Mouse (Mus musculus) liver, embryonic 14.5 days (tissue): ENCODE measurements at regions not wholly inside any gene's neighbourhood (a gene's known extent, or its start where the extent isn't known, plus 50 kb on each side); places are given as distances from the start of the nearest gene placed in this dataset.
"Not testable (repeated sequence)": the region's sequence is repeated elsewhere in the genome, so short reads cannot be mapped to it uniquely, and the experiment has no call there.

Source experiments
- ATAC-seq: fragments of 200-750 bp; cut with Nextera tagmentation; 2 replicates; pipeline ENCODE4 v1.8.0; 2017; ENCODE audit warnings: moderate number of reproducible peaks, mild to moderate bottlenecking, moderate library complexity; ENCODE audit not compliant: insufficient read depth
- DNase-seq, 3 experiments: peaks; one replicate each; pipeline ENCODE4 v3.0.0-alpha.2; 2012 to 2013; ENCODE audit warnings: low read depth in 3 of 3, low spot score in 3 of 3
- H3K27ac ChIP-seq: fragments of 300-500 bp; sonication (generic); 2 replicates; pipeline ENCODE4 v1.5.1; 2014; ENCODE audit warnings: moderate library complexity, mild to moderate bottlenecking, control low read depth, inconsistent platforms
- H3K27me3 ChIP-seq: fragments of 300-500 bp; sonication (generic); 2 replicates; pipeline ENCODE4 v1.6.1; 2014; ENCODE audit warnings: mild to moderate bottlenecking, low read length, moderate library complexity; ENCODE audit not compliant: control insufficient read depth, insufficient read depth
- H3K36me3 ChIP-seq: fragments of 300-500 bp; sonication (generic); replicated peaks from 2 replicates; pipeline ENCODE4 v1.6.1; 2014; ENCODE audit warnings: low read depth; ENCODE audit not compliant: control insufficient read depth, insufficient read depth
- H3K4me1 ChIP-seq, 2 experiments: fragments of 200-500 bp in 1 of 2; fragments of 300-500 bp in 1 of 2; sonication (generic) in 1 of 2; replicated peaks; 2 replicates each; pipeline ENCODE4 v1.6.1; 2012 to 2014; ENCODE audit warnings: antibody characterized with exemption in 1 of 2, inconsistent platforms in 1 of 2, low read length in 1 of 2; ENCODE audit not compliant: control insufficient read depth in 2 of 2, insufficient read depth in 2 of 2
- H3K4me2 ChIP-seq: fragments of 300-500 bp; sonication (generic); 2 replicates; pipeline ENCODE4 v1.6.1; 2014; ENCODE audit warnings: low read depth, mild to moderate bottlenecking, control low read depth, moderate library complexity
- H3K4me3 ChIP-seq, 2 experiments: fragments of 200-500 bp in 1 of 2; fragments of 300-500 bp in 1 of 2; sonication (generic) in 1 of 2; 2 replicates each; pipeline ENCODE4 v1.5.1; 2012 to 2014; ENCODE audit warnings: low read depth in 2 of 2, low read length in 2 of 2, mild to moderate bottlenecking in 2 of 2, control low read depth in 1 of 2, inconsistent platforms in 1 of 2, moderate library complexity in 1 of 2; ENCODE audit not compliant: insufficient read depth in 1 of 2
- H3K9ac ChIP-seq: fragments of 300-500 bp; sonication (generic); replicated peaks from 2 replicates; pipeline ENCODE4 v1.6.1; 2014; ENCODE audit warnings: mild to moderate bottlenecking, control low read depth, moderate library complexity
- H3K9me3 ChIP-seq: fragments of 300-500 bp; sonication (generic); 2 replicates; pipeline ENCODE4 v1.6.1; 2016; ENCODE audit warnings: low read length, mixed read lengths; ENCODE audit not compliant: control insufficient read depth
- CTCF ChIP-seq: IDR thresholded peaks from 2 replicates; pipeline ENCODE4 v1.5.1; 2016; ENCODE audit warnings: antibody characterized with exemption, low read depth, control low read depth
- EP300 ChIP-seq: IDR thresholded peaks from 2 replicates; pipeline ENCODE4 v1.6.1; 2016; ENCODE audit warnings: antibody characterized with exemption, low read depth
- WGBS: fragments of 180-500 bp; shearing (Covaris S2); extraction: QIAGEN DNeasy Blood & Tissue Kit; methylation state at CpG from one replicate; pipeline ENCODE4 v1.1.7; 2014; ENCODE audit not compliant: insufficient replicate concordance; 5-methylcytosine and 5-hydroxymethylcytosine counted together

GRCm38 (mm10) chr2:95433996-95434395 is 884.0 kb upstream of the Lrrc4c start:
- ATAC-seq, H3K9ac ChIP-seq, H3K9me3 ChIP-seq, H3K27ac ChIP-seq, H3K4me2 ChIP-seq, H3K27me3 ChIP-seq, H3K4me1 ChIP-seq, H3K4me3 ChIP-seq, DNase-seq, H3K36me3 ChIP-seq: not testable (repeated sequence)
- WGBS: 30% methylated on average over 1 of the region's 1 CpGs

GRCm38 (mm10) chr2:95440957-95441356 is 877.0 kb upstream of the Lrrc4c start:
- Histone ChIP-seq H3K36me3 (no peaks in the 10 kb centered on the region), H3K4me1 (no peaks in the 10 kb centered on the region), H3K9ac (no peak overlapping the region), H3K4me2 (no peak overlapping the region), H3K27ac (no peak overlapping the region), H3K4me3 (no peak overlapping the region), H3K9me3 (no peaks in the 10 kb centered on the region), H3K27me3 (no peaks in the 10 kb centered on the region)
- DNase-seq (no peak), ATAC-seq (no peak)
- TF ChIP-seq CTCF: no peak
- TF ChIP-seq EP300: no peak

- no peak overlapping the region for H3K9ac ChIP-seq
- DNase-seq (no peak), ATAC-seq (no peak)
- H3K4me2 ChIP-seq: no peak overlapping the region
- H3K27me3 ChIP-seq: no peaks in the 10 kb centered on the region
- H3K4me3 ChIP-seq: no peak overlapping the region
- no peak overlapping the region for H3K27ac ChIP-seq
- WGBS: 69% methylated on average over 2 of the region's 2 CpGs
- TF ChIP-seq EP300: no peak
- TF ChIP-seq CTCF: no peak
- H3K36me3 ChIP-seq: no peaks in the 10 kb centered on the region
- no peaks in the 10 kb centered on the region for H3K4me1 ChIP-seq
- no peaks in the 10 kb centered on the region for H3K9me3 ChIP-seq
Measured at GRCm38 (mm10) chr2:95443245-95443799, 874.6 kb upstream of the Lrrc4c start.

- ATAC-seq (no peak), DNase-seq (no peak)
- H3K4me3 ChIP-seq: no peak overlapping the region
- H3K9me3 ChIP-seq: no peaks in the 10 kb centered on the region
- no peak overlapping the region for H3K4me2 ChIP-seq
- no peak overlapping the region for H3K27ac ChIP-seq
- 9% methylated on average over 1 of the region's 1 CpGs for WGBS
- no peaks in the 10 kb centered on the region for H3K36me3 ChIP-seq
- no peaks in the 10 kb centered on the region for H3K27me3 ChIP-seq
- TF ChIP-seq EP300 (no peak), CTCF (no peak)
- H3K4me1 ChIP-seq: no peaks in the 10 kb centered on the region
- no peak overlapping the region for H3K9ac ChIP-seq
Measured at GRCm38 (mm10) chr2:95448897-95449296, 869.1 kb upstream of the Lrrc4c start.

- TF ChIP-seq EP300 (no peak), CTCF (no peak)
Measured at GRCm38 (mm10) chr2:95479827-95480226, 838.1 kb upstream of the Lrrc4c start.

GRCm38 (mm10) chr2:95483397-95483796 is 834.6 kb upstream of the Lrrc4c start:
- TF ChIP-seq EP300 (no peak), CTCF (no peak)
- WGBS: 52% methylated on average over 2 of the region's 2 CpGs

More at GRCm38 (mm10) chr2:95479827-95480226, 838.1 kb upstream of the Lrrc4c start:
- H3K4me3 ChIP-seq: no peak overlapping the region
- H3K27me3 ChIP-seq: no peaks in the 10 kb centered on the region
- H3K36me3 ChIP-seq: no peaks in the 10 kb centered on the region
- ATAC-seq (no peak), DNase-seq (no peak)
- WGBS: 64% methylated on average over 5 of the region's 5 CpGs
- H3K9me3 ChIP-seq: no peaks in the 10 kb centered on the region
- no peak overlapping the region for H3K4me2 ChIP-seq
- H3K9ac ChIP-seq: no peak overlapping the region
- H3K27ac ChIP-seq: no peak overlapping the region
- no peaks in the 10 kb centered on the region for H3K4me1 ChIP-seq

More at GRCm38 (mm10) chr2:95483397-95483796, 834.6 kb upstream of the Lrrc4c start:
- Histone ChIP-seq H3K27ac (no peak overlapping the region), H3K27me3 (no peaks in the 10 kb centered on the region), H3K9me3 (no peaks in the 10 kb centered on the region), H3K36me3 (no peaks in the 10 kb centered on the region), H3K4me3 (no peak overlapping the region), H3K4me1 (no peaks in the 10 kb centered on the region), H3K4me2 (no peak overlapping the region), H3K9ac (no peak overlapping the region)
- no peak for DNase-seq
- no peak for ATAC-seq
